Mouse (Mus musculus) lung, postnatal 0 days (tissue): ENCODE measurements around the gene Pald1. TPM values are rescaled to one million over a fixed set of nuclear protein-coding genes. Genes with fewer than 3 reads are reported as not detected.

Source experiments
- ATAC-seq: fragments of 200-750 bp; cut with Nextera tagmentation; 2 replicates; pipeline ENCODE4 v1.8.0; 2017; ENCODE audit warnings: moderate library complexity
- DNase-seq: peaks from one replicate; pipeline ENCODE4 v3.0.0-alpha.2; 2016; ENCODE audit warnings: low spot score
- H3K27ac ChIP-seq: fragments of 300-500 bp; sonication (generic); 2 replicates; pipeline ENCODE4 v1.5.1; 2014; ENCODE audit warnings: antibody characterized with exemption, mild to moderate bottlenecking, low read length, mixed read lengths
- H3K27me3 ChIP-seq: fragments of 300-500 bp; sonication (generic); replicated peaks from 2 replicates; pipeline ENCODE4 v1.6.1; 2014; ENCODE audit warnings: low read length, mixed read lengths; ENCODE audit not compliant: insufficient read depth
- H3K36me3 ChIP-seq: fragments of 300-500 bp; sonication (generic); 2 replicates; pipeline ENCODE4 v1.6.1; 2014; ENCODE audit warnings: low read length, mixed read lengths; ENCODE audit not compliant: insufficient read depth
- H3K4me1 ChIP-seq: fragments of 300-500 bp; sonication (generic); 2 replicates; pipeline ENCODE4 v1.6.1; 2014; ENCODE audit warnings: antibody characterized with exemption, low read depth, low read length, mixed read lengths; ENCODE audit not compliant: insufficient read depth
- H3K4me2 ChIP-seq: fragments of 300-500 bp; sonication (generic); replicated peaks from 2 replicates; pipeline ENCODE4 v1.6.1; 2014; ENCODE audit warnings: low read depth, mild to moderate bottlenecking, low read length, moderate library complexity, mixed read lengths
- H3K4me3 ChIP-seq: fragments of 300-500 bp; sonication (generic); 2 replicates; pipeline ENCODE4 v1.5.1; 2014; ENCODE audit warnings: low read depth, low read length
- H3K9ac ChIP-seq: fragments of 300-500 bp; sonication (generic); replicated peaks from 2 replicates; pipeline ENCODE4 v1.6.1; 2014; ENCODE audit warnings: low read depth, mild to moderate bottlenecking
- H3K9me3 ChIP-seq: fragments of 300-500 bp; sonication (generic); 2 replicates; pipeline ENCODE4 v1.6.1; 2016; ENCODE audit warnings: low read length, mixed read lengths
- CTCF ChIP-seq: IDR thresholded peaks from 2 replicates; pipeline ENCODE4 v1.5.1; 2016; ENCODE audit warnings: antibody characterized with exemption, mild to moderate bottlenecking
- EP300 ChIP-seq: IDR thresholded peaks from 2 replicates; pipeline ENCODE4 v1.6.1; 2016; ENCODE audit warnings: antibody characterized with exemption, mild to moderate bottlenecking, control low read depth
- WGBS: fragments of 180-500 bp; shearing (Covaris S2); extraction: QIAGEN DNeasy Blood & Tissue Kit; methylation state at CpG from one replicate; pipeline ENCODE4 v1.1.7; 2014; 5-methylcytosine and 5-hydroxymethylcytosine counted together
- polyA plus RNA-seq: library from polyadenylated mRNA; unstranded; fragments of >200 nt; fragmentation: Nextera tagmentation; extraction: Ambion mirVana; gene quantifications from 2 replicates; pipeline ENCODE4 v1.2.1, GENCODE M21; 2015

Gene Pald1
- polyA plus RNA-seq, 1 experiment from 2014 or later, result 30.4 TPM

DNA sequence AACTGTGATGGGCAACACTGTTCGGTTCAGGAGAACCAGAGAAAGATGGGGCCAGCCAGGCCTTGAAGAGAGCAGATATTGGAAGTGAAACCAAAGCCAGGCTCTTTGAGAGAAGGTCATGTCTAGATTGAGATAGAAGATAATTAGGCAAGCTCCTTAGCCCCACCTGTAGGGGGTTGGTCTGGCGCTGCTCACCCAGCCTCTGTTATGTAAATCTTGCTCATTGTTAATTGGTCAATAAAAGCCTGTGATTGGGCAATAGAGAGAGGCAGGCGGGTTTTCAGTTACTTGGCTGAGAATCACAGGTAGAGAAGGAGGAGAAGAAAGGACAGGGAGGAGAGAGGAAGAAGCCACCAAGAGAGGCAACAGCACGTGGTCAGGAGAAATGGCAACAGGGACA lies 32.1 kb downstream of the Pald1 start:
- Histone ChIP-seq H3K27ac (no peak overlapping the region), H3K27me3 (no peaks in the 10 kb centered on the region), H3K4me1 (no peaks in the 10 kb centered on the region), H3K4me3 (no peak overlapping the region), H3K9ac (no peak overlapping the region), H3K36me3 (peaks cover 21% of the 10 kb centered on the region; the same call in 1 of the 2 replicates), H3K4me2 (no peak overlapping the region), H3K9me3 (no peaks in the 10 kb centered on the region)
- ATAC-seq (no peak), DNase-seq (no peak)
- TF ChIP-seq CTCF (no peak), EP300 (no peak)
- WGBS, result 78% methylated on average over 4 of the region's 4 CpGs

DNA sequence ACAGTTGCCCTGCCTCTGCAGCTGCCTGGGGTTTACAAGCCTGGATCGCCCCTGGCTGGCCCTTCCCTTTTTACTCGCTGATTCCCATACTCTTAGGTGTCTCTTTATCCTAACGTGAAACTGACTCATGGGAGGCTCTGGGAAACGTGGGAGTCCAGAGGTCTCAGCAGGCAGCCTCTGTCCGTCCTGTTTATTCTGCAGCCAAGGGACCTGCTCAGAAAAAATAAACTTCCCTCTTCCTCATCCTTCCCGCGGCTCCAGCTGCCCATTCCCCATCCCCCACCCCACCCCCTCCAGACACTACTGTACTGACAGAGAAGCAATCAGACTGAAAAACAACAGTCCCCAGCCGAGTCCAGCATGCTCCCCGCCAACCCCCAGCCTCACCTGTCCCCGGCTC lies 37.0 kb downstream of the Pald1 start:
- H3K36me3 ChIP-seq, result peaks cover 27% of the 10 kb centered on the region; the same call in 1 of the 2 replicates
- peaks cover 3% of the 10 kb centered on the region; the same call in 1 of the 2 replicates for H3K4me1 ChIP-seq
- DNase-seq (no peak), ATAC-seq (peak; percentile 29)
- H3K4me3 ChIP-seq, result no peak overlapping the region
- no peak overlapping the region for H3K9ac ChIP-seq
- WGBS, result 20% methylated on average over 10 of the region's 10 CpGs
- no peak overlapping the region for H3K4me2 ChIP-seq
- no peak for TF ChIP-seq CTCF
- TF ChIP-seq EP300, result no peak
- peak overlapping the region; percentile 47; the same call in 1 of the 2 replicates for H3K27ac ChIP-seq
- no peaks in the 10 kb centered on the region for H3K27me3 ChIP-seq
- no peaks in the 10 kb centered on the region for H3K9me3 ChIP-seq

DNA sequence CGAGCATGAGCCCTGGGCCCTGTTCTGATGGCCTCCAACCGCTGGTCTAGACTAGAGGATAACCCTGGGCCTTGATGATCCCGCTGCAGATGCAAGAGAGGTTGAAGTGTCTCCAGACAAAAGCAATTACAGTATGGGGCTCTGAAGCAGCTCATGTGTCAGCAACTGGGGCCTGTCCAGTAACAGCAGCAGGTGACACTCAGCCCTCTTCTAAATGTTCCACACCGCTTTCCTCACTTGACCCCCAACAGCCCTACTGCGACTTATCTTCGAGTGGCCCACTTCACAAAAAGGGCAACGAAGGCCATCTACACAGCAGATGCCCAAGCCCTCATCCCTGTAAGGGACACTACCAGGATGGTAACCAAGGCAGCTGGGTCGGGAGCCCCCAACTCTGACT lies 38.2 kb downstream of the Pald1 start:
- TF ChIP-seq CTCF (no peak), EP300 (no peak)
- H3K27ac ChIP-seq, result no peak overlapping the region
- H3K27me3 ChIP-seq, result no peaks in the 10 kb centered on the region
- H3K9ac ChIP-seq, result no peak overlapping the region
- peaks cover 15% of the 10 kb centered on the region for H3K36me3 ChIP-seq
- 56% methylated on average over 8 of the region's 8 CpGs for WGBS
- H3K4me3 ChIP-seq, result no peak overlapping the region
- DNase-seq (no peak), ATAC-seq (no peak)
- H3K4me1 ChIP-seq, result peaks cover 3% of the 10 kb centered on the region; the same call in 1 of the 2 replicates
- no peaks in the 10 kb centered on the region for H3K9me3 ChIP-seq
- H3K4me2 ChIP-seq, result no peak overlapping the region

DNA sequence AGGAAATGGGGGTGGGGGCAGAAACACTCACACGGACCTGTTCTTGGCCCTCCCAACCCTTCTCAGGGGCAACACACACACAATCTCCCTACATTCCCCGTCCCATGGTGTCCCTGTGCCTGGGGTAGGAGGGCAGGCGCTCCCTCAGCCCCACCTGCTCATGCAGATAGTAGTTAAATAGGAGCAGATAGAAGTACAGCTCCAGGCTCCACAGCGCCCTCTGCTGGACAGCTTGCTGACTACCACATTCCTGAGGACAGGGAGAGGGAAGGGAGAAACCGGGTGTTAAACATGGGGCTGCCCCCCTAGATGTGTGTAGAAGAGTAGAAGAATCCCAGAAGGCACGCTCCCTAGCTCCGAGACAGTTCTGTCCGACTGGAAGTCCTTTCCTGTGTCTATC lies 39.4 kb downstream of the Pald1 start:
- no peaks in the 10 kb centered on the region for H3K27me3 ChIP-seq
- TF ChIP-seq EP300, result no peak
- TF ChIP-seq CTCF, result peak; percentile 93
- H3K9ac ChIP-seq, result no peak overlapping the region
- H3K36me3 ChIP-seq, result peaks cover 9% of the 10 kb centered on the region; the same call in 1 of the 2 replicates
- DNase-seq (peak; percentile 58), ATAC-seq (peak; percentile 19; the same call in 1 of the 2 replicates)
- no peak overlapping the region for H3K4me3 ChIP-seq
- H3K9me3 ChIP-seq, result no peaks in the 10 kb centered on the region
- WGBS, result 65% methylated on average over 8 of the region's 8 CpGs
- peaks cover 3% of the 10 kb centered on the region; the same call in 1 of the 2 replicates for H3K4me1 ChIP-seq
- H3K4me2 ChIP-seq, result no peak overlapping the region
- H3K27ac ChIP-seq, result no peak overlapping the region

DNA sequence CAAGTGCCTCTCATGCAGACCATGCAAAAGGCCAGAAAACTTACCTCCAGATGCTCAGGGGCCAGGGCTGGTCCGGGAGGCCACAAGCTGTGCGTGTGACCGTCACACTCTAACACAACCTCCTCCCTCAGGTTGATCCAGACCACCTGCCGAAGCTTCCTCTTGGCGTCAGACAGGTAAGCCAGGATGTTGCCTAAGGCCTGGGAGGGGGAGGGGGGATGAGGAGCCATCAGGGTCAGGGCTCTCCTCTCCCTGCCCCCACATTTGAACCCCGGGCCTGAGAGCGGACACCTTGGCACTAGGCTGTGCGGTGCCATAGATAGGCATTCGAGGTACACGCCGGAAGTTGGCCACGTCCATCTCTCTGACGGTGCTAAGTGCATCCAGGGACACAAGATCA lies 40.6 kb downstream of the Pald1 start:
- ATAC-seq (no peak), DNase-seq (no peak)
- Histone ChIP-seq H3K27ac (no peak overlapping the region), H3K36me3 (peaks cover 9% of the 10 kb centered on the region), H3K4me2 (no peak overlapping the region), H3K4me1 (peaks cover 3% of the 10 kb centered on the region; the same call in 1 of the 2 replicates), H3K4me3 (no peak overlapping the region), H3K9ac (no peak overlapping the region), H3K27me3 (no peaks in the 10 kb centered on the region), H3K9me3 (no peaks in the 10 kb centered on the region)
- TF ChIP-seq EP300 (no peak), CTCF (no peak)
- 90% methylated on average over 13 of the region's 13 CpGs for WGBS

DNA sequence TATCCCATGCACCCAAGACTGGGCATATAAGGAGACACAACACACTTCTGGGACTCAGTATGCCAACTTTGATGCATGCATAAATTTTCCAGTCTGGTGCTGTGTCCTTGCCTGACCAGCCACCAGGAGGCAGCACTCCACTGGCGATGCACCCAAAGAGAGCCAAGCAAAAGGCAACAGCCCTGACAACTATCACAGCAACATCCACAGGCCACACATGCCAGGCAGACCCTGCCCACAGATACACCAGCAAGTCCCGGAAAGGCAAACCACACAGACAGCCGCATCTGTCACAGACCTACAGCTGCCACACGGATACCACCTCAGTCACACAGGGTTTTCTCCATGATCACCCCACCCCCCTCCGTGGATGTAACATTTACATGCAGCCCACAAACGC lies 41.8 kb downstream of the Pald1 start:
- ATAC-seq, result peak; percentile 49
- Histone ChIP-seq H3K27me3 (no peaks in the 10 kb centered on the region), H3K4me3 (no peak overlapping the region), H3K9me3 (no peaks in the 10 kb centered on the region), H3K27ac (no peak overlapping the region), H3K36me3 (peaks cover 9% of the 10 kb centered on the region), H3K9ac (no peak overlapping the region), H3K4me1 (peaks cover 3% of the 10 kb centered on the region; the same call in 1 of the 2 replicates), H3K4me2 (no peak overlapping the region)
- WGBS, result 59% methylated on average over 6 of the region's 6 CpGs
- DNase-seq, result peak; percentile 54
- peak; percentile 96 for TF ChIP-seq CTCF
- no peak for TF ChIP-seq EP300

DNA sequence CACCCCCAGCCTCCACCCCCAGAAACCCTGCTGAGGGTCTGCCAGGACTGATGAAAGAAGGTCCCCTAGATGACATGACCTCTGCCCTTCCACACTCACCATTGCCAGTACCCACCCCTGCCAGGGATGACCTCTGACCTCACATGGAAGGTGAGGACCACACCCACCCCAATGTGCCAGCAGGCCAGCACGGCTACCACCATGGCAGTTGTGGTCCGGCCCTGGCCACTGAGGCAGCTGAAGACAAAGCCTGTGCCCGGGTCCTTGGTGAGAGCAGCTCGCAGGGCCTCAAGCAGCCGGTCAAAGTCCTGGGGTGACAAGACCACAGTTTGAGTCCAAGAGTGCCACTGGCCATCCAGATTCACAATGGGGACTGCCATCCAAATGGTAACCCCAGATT lies 42.3 kb downstream of the Pald1 start:
- H3K27me3 ChIP-seq, result no peaks in the 10 kb centered on the region
- TF ChIP-seq CTCF (no peak), EP300 (no peak)
- H3K9ac ChIP-seq, result no peak overlapping the region
- no peaks in the 10 kb centered on the region for H3K9me3 ChIP-seq
- H3K27ac ChIP-seq, result no peak overlapping the region
- H3K4me1 ChIP-seq, result peaks cover 3% of the 10 kb centered on the region; the same call in 1 of the 2 replicates
- DNase-seq (no peak), ATAC-seq (no peak)
- no peak overlapping the region for H3K4me3 ChIP-seq
- peaks cover 9% of the 10 kb centered on the region for H3K36me3 ChIP-seq
- H3K4me2 ChIP-seq, result no peak overlapping the region
- 95% methylated on average over 5 of the region's 5 CpGs for WGBS
